Mouse (Mus musculus) embryonic stem cell, embryonic (primary cell): Measurements from ENCODE around the gene Ccdc81.

ENCODE experiments used
- CTCF ChIA-PET, 4 experiments: fragments of 300-600 bp in 2 of 4; fragments of 350-600 bp in 2 of 4; sonication (Branson Sonifier 250); formaldehyde crosslinking; loops; one replicate each; lab custom pipeline; 2022; ENCODE audit warnings: inconsistent platforms in 2 of 4; lab: Charles Lee
- POLR2A ChIA-PET, 4 experiments: fragments of 300-600 bp in 2 of 4; fragments of 350-600 bp in 2 of 4; sonication (Branson Sonifier 250); formaldehyde crosslinking; loops; one replicate each; lab custom pipeline; 2022; ENCODE audit warnings: antibody characterized with exemption in 4 of 4, inconsistent platforms in 1 of 4; lab: Charles Lee

Ccdc81 gene

GRCm38 (mm10) chr7:89907950-89908349, 4.5 kb upstream of the Ccdc81 start:
- CTCF ChIA-PET: interaction anchor here (0.5 to 1.6 kb wide), 29 partner anchors 9 to 470 kb away, joined by 3 to 9 read pairs (median 4); partner anchors contain the start of gene Hikeshi (in 1 of the 4)

GRCm38 (mm10) chr7:89903007-89903406, 422 bp downstream of the Ccdc81 start:
- CTCF ChIA-PET: interaction anchor here in 3 of 4 experiments (0.6 to 0.8 kb wide), 3 partner anchors 95 to 425 kb away, joined by 3 to 4 read pairs (median 3); no protein-coding TSS in a partner anchor
- POLR2A ChIA-PET: interaction anchor here in 1 of 4 experiments (0.6 to 1.2 kb wide), 4 partner anchors 12 to 119 kb away, joined by 3 to 5 read pairs (median 3); no protein-coding TSS in a partner anchor

More at GRCm38 (mm10) chr7:89907950-89908349, 4.5 kb upstream of the Ccdc81 start:
- POLR2A ChIA-PET: interaction anchor here in 2 of 4 experiments (0.5 to 1.9 kb wide), 4 partner anchors 33 to 223 kb away, joined by 3 to 8 read pairs (median 4); partner anchors contain the start of gene Picalm (in 1 of the 2)

GRCm38 (mm10) chr7:89891856-89892255, 11.6 kb downstream of the Ccdc81 start:
- ChIA-PET POLR2A (interaction anchor here in 2 of 4 experiments (0.6 to 1.4 kb wide), 5 partner anchors 9 to 552 kb away, joined by 3 to 5 read pairs (median 4); partner anchors contain the start of genes Ccdc81 (in 1 of the 2) and Hikeshi (in 1 of the 2)), CTCF (interaction anchor here (0.5 to 1.7 kb wide), 27 partner anchors 9 to 1567 kb away, joined by 3 to 14 read pairs (median 3); no protein-coding TSS in a partner anchor)

GRCm38 (mm10) chr7:89891412-89891811, 12.0 kb downstream of the Ccdc81 start:
- POLR2A ChIA-PET: interaction anchor here in 1 of 4 experiments (1.0 to 1.4 kb wide), 3 partner anchors 9 to 49 kb away, joined by 3 to 5 read pairs (median 4); partner anchors contain the start of genes Ccdc81 and Hikeshi
- CTCF ChIA-PET: interaction anchor here (0.5 to 1.7 kb wide), 28 partner anchors 10 to 1568 kb away, joined by 3 to 14 read pairs (median 3); no protein-coding TSS in a partner anchor

GRCm38 (mm10) chr7:89884551-89884950, 18.9 kb downstream of the Ccdc81 start:
- CTCF ChIA-PET: no interaction called here
- POLR2A ChIA-PET: no interaction called here

GRCm38 (mm10) chr7:89879686-89880085, 23.7 kb downstream of the Ccdc81 start:
- CTCF ChIA-PET: no interaction called here
- POLR2A ChIA-PET: no interaction called here

DNA sequence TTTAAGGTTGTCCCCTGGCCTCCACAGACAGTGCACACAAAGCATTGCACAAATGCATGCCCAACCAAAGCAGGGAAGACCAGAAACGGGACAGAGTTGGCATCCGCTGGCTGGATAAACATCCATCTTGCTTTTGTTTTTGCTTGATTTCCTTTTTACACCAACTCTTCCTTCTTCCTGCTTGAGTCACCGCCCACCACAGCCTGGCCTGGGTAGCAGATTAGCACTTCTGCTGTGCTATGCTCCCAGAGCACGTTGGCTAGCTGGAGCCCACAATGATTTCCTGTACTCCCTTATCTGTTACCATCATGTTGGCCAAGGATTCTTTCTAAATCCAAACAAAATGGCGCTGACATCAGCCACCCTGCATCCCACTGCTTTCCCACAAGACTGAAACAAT, 36.2 kb downstream of the Ccdc81 start:
- CTCF ChIA-PET: interaction anchor here in 2 of 4 experiments (0.9 to 1.6 kb wide), 4 partner anchors 24 to 389 kb away, joined by 3 to 5 read pairs (median 4); no protein-coding TSS in a partner anchor
- POLR2A ChIA-PET: interaction anchor here in 1 of 4 experiments (1.1 kb wide), 1 partner anchor 10 kb away, joined by 3 read pairs; no protein-coding TSS in a partner anchor

DNA sequence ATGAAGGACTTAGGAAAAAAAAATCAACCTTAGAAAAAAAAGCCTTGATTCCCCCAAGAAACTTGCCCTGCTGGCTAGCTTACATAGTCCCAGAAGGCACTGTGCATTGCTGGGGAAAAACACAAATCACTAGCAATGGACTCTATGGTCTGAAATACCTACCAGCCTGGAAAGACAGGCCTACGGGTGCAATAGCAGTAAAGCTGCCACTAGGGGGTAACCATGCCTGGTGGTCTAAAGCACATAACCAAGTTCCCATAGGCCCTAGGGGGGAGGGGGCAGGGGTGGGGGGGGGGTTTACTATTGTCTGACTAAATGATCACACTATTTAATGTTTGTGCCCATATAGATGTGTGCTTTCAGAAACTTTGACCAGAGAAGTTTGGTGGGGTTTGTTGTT, 38.7 kb downstream of the Ccdc81 start:
- ChIA-PET POLR2A (interaction anchor here in 3 of 4 experiments (0.6 to 2.0 kb wide), 7 partner anchors 8 to 251 kb away, joined by 3 to 10 read pairs (median 3); no protein-coding TSS in a partner anchor), CTCF (interaction anchor here (0.6 to 2.7 kb wide), 22 partner anchors 9 to 1379 kb away, joined by 3 to 14 read pairs (median 3); no protein-coding TSS in a partner anchor)

DNA sequence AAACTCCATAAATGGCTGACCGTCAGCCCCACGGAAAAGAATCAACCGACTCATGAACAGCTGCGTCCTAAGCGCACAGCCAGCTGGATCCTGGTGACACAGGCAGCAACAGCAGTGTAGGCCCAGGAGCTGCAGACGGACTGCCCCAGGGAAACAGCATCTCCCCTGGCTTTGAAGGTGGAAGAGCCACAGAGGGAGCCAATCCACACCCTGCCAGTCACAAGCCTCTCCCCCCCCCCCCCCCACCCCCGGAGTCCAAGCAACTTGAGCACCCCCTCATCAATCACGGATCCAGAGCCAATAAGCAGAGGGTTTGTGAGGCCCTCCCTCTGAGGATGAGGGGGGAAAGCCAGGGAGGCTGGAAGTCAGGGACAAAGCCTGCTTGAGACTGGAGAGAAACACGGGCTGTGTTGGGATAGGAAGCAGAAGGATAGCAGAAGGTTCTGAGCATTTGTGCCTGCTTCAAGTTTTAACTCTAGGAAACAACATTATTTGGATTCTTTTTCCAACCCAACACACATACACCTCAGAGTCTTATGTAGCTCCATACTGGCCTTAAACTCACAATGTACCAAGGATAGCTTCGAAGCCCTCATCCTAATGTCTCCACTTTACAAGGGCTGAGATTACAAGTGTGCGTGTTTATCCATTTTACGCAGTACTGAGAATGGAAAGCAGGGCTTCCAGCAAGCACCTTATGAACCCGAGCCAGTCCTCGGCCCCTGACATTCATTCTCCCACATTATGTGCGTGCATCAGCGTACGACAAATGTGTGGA, 46.8 kb downstream of the Ccdc81 start:
- POLR2A ChIA-PET: interaction anchor here in 2 of 4 experiments (1.4 to 2.1 kb wide), 2 partner anchors 8 kb away, joined by 4 to 10 read pairs; no protein-coding TSS in a partner anchor
- CTCF ChIA-PET: interaction anchor here in 1 of 4 experiments (0.8 to 2.9 kb wide), 3 partner anchors 9 to 419 kb away, joined by 3 to 14 read pairs (median 4); no protein-coding TSS in a partner anchor

- POLR2A ChIA-PET: interaction anchor here in 2 of 4 experiments (1.5 to 2.1 kb wide), 2 partner anchors 10 kb away, joined by 3 to 10 read pairs; no protein-coding TSS in a partner anchor
- CTCF ChIA-PET: interaction anchor here in 3 of 4 experiments (0.7 to 2.9 kb wide), 3 partner anchors 10 to 36 kb away, joined by 3 to 17 read pairs (median 14); no protein-coding TSS in a partner anchor
These were observed 48.2 kb downstream of the Ccdc81 start for GRCm38 (mm10) chr7:89855196-89855595.

GRCm38 (mm10) chr7:89853131-89853530, 50.3 kb downstream of the Ccdc81 start:
- ChIA-PET CTCF (interaction anchor here in 1 of 4 experiments (0.7 kb wide), 1 partner anchor 12 kb away, joined by 3 read pairs; no protein-coding TSS in a partner anchor), POLR2A (no interaction called here)

- ChIA-PET CTCF (interaction anchor here in 3 of 4 experiments (0.7 to 1.1 kb wide), 3 partner anchors 12 to 13 kb away, joined by 3 to 5 read pairs (median 3); no protein-coding TSS in a partner anchor), POLR2A (no interaction called here)
These were observed 51.0 kb downstream of the Ccdc81 start for GRCm38 (mm10) chr7:89852158-89853095.

DNA sequence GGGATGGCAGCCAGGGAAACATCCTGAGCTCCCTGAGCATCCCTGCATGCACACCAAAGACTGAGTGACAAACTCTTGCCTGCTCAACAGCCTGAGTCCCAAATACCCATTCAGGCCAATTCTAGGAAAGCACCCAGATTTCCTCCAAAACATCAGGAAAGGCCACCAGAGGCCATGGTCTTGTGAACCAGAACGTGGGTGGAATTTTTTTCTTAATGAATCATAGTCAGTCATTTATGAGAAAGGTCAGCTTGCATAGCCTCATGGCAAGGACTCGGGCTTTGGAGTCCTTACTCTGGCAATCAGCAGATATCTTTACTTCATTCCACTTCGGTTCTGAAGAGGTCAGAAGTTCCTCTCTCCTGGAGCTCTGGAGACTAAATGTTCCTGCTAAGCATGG, 52.9 kb downstream of the Ccdc81 start:
- ChIA-PET CTCF (interaction anchor here in 3 of 4 experiments (0.6 to 1.6 kb wide), 5 partner anchors 9 to 57 kb away, joined by 3 to 12 read pairs (median 4); no protein-coding TSS in a partner anchor), POLR2A (interaction anchor here in 1 of 4 experiments (1.2 kb wide), 1 partner anchor 373 kb away, joined by 3 read pairs; no protein-coding TSS in a partner anchor)

DNA sequence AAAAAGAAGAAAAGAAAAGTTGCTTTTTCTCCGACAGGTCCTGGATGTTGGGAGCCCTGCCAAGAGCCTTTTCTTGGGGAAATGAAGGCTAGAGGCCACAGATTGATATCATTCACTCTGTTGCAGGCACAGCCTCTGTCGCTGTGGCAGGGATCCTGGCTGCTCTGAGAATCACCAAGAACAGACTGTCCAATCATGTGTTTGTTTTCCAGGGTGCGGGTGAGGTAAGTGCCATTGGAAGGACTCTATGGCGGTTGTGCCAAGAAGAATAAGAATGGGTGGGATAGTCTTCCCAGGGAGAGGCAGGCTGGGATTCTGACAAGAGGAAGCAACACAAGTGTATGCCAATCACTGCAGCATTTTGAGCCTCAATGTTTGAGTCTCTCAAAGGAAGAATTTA, 57.8 kb downstream of the Ccdc81 start:
- CTCF ChIA-PET: no interaction called here
- POLR2A ChIA-PET: no interaction called here

GRCm38 (mm10) chr7:89843533-89843932, 59.9 kb downstream of the Ccdc81 start:
- ChIA-PET POLR2A (no interaction called here), CTCF (interaction anchor here in 1 of 4 experiments (0.8 to 2.3 kb wide), 2 partner anchors 365 to 406 kb away, joined by 3 to 6 read pairs; no protein-coding TSS in a partner anchor)

GRCm38 (mm10) chr7:89843121-89843520, 60.3 kb downstream of the Ccdc81 start:
- CTCF ChIA-PET: interaction anchor here in 2 of 4 experiments (0.5 to 2.3 kb wide), 3 partner anchors 12 to 405 kb away, joined by 3 to 17 read pairs (median 6); no protein-coding TSS in a partner anchor
- POLR2A ChIA-PET: no interaction called here

GRCm38 (mm10) chr7:89842404-89842715, 61.1 kb downstream of the Ccdc81 start:
- CTCF ChIA-PET: interaction anchor here (0.6 to 2.3 kb wide), 27 partner anchors 7 to 515 kb away, joined by 3 to 31 read pairs (median 4); no protein-coding TSS in a partner anchor
- POLR2A ChIA-PET: no interaction called here
